Mouse (Mus musculus) testis, adult 2 months (tissue): ENCODE measurements at regions not wholly inside any gene's neighbourhood (a gene's known extent, or its start where the extent isn't known, plus 50 kb on each side); places are given as distances from the start of the nearest gene placed in this dataset.

Experiments used
- CTCF ChIP-seq: fragments of 200-500 bp; IDR thresholded peaks from 2 replicates; pipeline ENCODE4 v1.5.1; 2012; ENCODE audit warnings: low read depth, mild to moderate bottlenecking, inconsistent platforms, low read length, moderate library complexity; ENCODE audit not compliant: control insufficient read depth, insufficient read depth, insufficient replicate concordance
- POLR2A ChIP-seq: fragments of 200-500 bp; IDR thresholded peaks from 2 replicates; pipeline ENCODE4 v1.6.1; 2012; ENCODE audit warnings: low read depth, mild to moderate bottlenecking, inconsistent platforms, low read length, moderate library complexity; ENCODE audit not compliant: control insufficient read depth

GRCm38 (mm10) chr2:92752794-92753193 is 153.3 kb downstream of the Chst1 start:
- TF ChIP-seq POLR2A = no peak
- TF ChIP-seq CTCF = no peak
